Comparison of ENCODE assay signal across 30 mouse cellular contexts in the genomic region with DNA sequence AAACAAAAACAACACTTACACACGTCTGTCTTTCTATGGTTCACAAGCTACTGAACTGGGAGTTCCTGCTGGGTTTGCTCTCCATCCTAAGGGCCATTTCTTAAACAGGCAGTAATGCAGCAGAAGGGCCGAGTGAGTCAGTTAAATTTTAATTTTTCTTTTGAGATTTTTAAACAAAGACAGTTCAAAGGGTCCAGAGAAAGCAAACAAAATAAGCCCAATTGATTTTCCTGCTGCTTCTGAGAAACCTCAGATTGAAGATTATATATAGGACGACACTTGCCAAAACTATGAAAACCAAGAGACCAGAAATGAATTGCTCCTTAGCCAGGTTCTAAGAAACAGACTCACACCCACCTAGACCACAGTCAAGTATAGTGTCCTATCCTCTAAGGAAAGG. TPM values are rescaled to one million over a fixed set of nuclear protein-coding genes. Genes with fewer than 3 reads are reported as not detected.
"Had no signal": no experiment of that assay in that cellular context is flagged by ENCODE, and none has a peak within 500 bp of the region (broad histone marks: within the 10 kb centered on the region; RNA-seq: fewer than 3 reads in every experiment).

No protein-coding gene starts in this region.

- H3K9me3 ChIP-seq: embryonic facial prominence, embryonic 10.5 days; embryonic facial prominence, embryonic 12.5 days; embryonic facial prominence, embryonic 13.5 days; embryonic facial prominence, embryonic 15.5 days; forebrain, embryonic 10.5 days; forebrain, embryonic 12.5 days; forebrain, embryonic 13.5 days; forebrain, embryonic 15.5 days had no signal

- H3K4me2 ChIP-seq: embryonic facial prominence, embryonic 12.5 days; embryonic facial prominence, embryonic 13.5 days; embryonic facial prominence, embryonic 15.5 days; forebrain, embryonic 12.5 days; forebrain, embryonic 13.5 days; forebrain, embryonic 15.5 days had no signal

- H3K27ac ChIP-seq: embryonic facial prominence, embryonic 10.5 days; embryonic facial prominence, embryonic 12.5 days; embryonic facial prominence, embryonic 13.5 days; embryonic facial prominence, embryonic 15.5 days; forebrain, embryonic 10.5 days; forebrain, embryonic 12.5 days; forebrain, embryonic 13.5 days; forebrain, embryonic 15.5 days; gastrocnemius, adult 2 months had no signal

- ATAC-seq: forebrain, embryonic 13.5 days; forebrain, embryonic 14.5 days; forebrain, embryonic 15.5 days; forebrain, embryonic 16.5 days; forebrain, postnatal 0 days had no signal

- DNase-seq: cerebellum, adult 18-20 months; cerebellum, adult 2 months; cerebellum, adult 8-10 months; cerebellum, adult 9-10 months; cerebellum, adult 9-11 months; cerebellum, postnatal 10 days; cerebellum, postnatal 14 days; cerebellum, postnatal 25 days; cerebellum, postnatal 36 days; embryo, embryonic 11 days; forebrain, postnatal 0 days; gastrocnemius, adult 2 months; gastrocnemius, postnatal 10 days; gastrocnemius, postnatal 14 days; gastrocnemius, postnatal 25 days; gastrocnemius, postnatal 36 days; heart, adult 11 months had no signal

- H3K4me3 ChIP-seq: embryonic facial prominence, embryonic 10.5 days; embryonic facial prominence, embryonic 12.5 days; embryonic facial prominence, embryonic 13.5 days; embryonic facial prominence, embryonic 15.5 days; erythroblast, embryonic 14.5 days; forebrain, embryonic 10.5 days; forebrain, embryonic 12.5 days; forebrain, embryonic 13.5 days; forebrain, embryonic 15.5 days; gastrocnemius, adult 2 months had no signal

- H3K27me3 ChIP-seq: embryonic facial prominence, embryonic 12.5 days; embryonic facial prominence, embryonic 13.5 days; embryonic facial prominence, embryonic 15.5 days; forebrain, embryonic 12.5 days; forebrain, embryonic 13.5 days; forebrain, embryonic 15.5 days had no signal

- H3K9ac ChIP-seq: embryonic facial prominence, embryonic 12.5 days; embryonic facial prominence, embryonic 13.5 days; embryonic facial prominence, embryonic 15.5 days; forebrain, embryonic 12.5 days; forebrain, embryonic 13.5 days; forebrain, embryonic 15.5 days; forebrain, postnatal 0 days had no signal

- H3K4me1 ChIP-seq: embryonic facial prominence, embryonic 10.5 days; embryonic facial prominence, embryonic 12.5 days; embryonic facial prominence, embryonic 13.5 days; embryonic facial prominence, embryonic 15.5 days; forebrain, embryonic 10.5 days; forebrain, embryonic 12.5 days; forebrain, embryonic 13.5 days; forebrain, embryonic 15.5 days had no signal

RNA-seq across cellular contexts. Expression of a gene that starts 26.5 kb away (rescaled TPM):
- total RNA-seq: common myeloid progenitor, adult 5-6 weeks; granulocyte monocyte progenitor cell, adult 5-6 weeks had no signal
- polyA plus RNA-seq: erythroblast, embryonic 14.5 days had no signal
